Mouse (Mus musculus) heart, embryonic 11.5 days (tissue): ENCODE measurements at regions not wholly inside any gene's neighbourhood (a gene's known extent, or its start where the extent isn't known, plus 50 kb on each side); places are given as distances from the start of the nearest gene placed in this dataset.

Source experiments
- ATAC-seq: fragments of 200-750 bp; cut with Nextera tagmentation; replicated peaks from 2 replicates; pipeline ENCODE4 v1.8.0; 2017; ENCODE audit warnings: moderate library complexity; ENCODE audit not compliant: insufficient number of reproducible peaks, low FRiP score, low TSS enrichment
- H3K27ac ChIP-seq: fragments of 300-500 bp; sonication (generic); 2 replicates; pipeline ENCODE4 v1.5.1; 2014; ENCODE audit warnings: mild to moderate bottlenecking, low read depth, low read length
- H3K27me3 ChIP-seq: fragments of 300-500 bp; sonication (generic); 2 replicates; pipeline ENCODE4 v1.6.1; 2014; ENCODE audit warnings: mild to moderate bottlenecking, low read length, mixed read lengths; ENCODE audit not compliant: control insufficient read depth, insufficient read depth
- H3K36me3 ChIP-seq: fragments of 300-500 bp; sonication (generic); 2 replicates; pipeline ENCODE4 v1.6.1; 2014; ENCODE audit warnings: mild to moderate bottlenecking, low read length, moderate library complexity, mixed read lengths; ENCODE audit not compliant: control insufficient read depth, insufficient read depth
- H3K4me1 ChIP-seq: fragments of 300-500 bp; sonication (generic); 2 replicates; pipeline ENCODE4 v1.6.1; 2014; ENCODE audit warnings: low read length; ENCODE audit not compliant: control insufficient read depth, insufficient read depth
- H3K4me2 ChIP-seq: fragments of 300-500 bp; sonication (generic); 2 replicates; pipeline ENCODE4 v1.6.1; 2014; ENCODE audit warnings: mild to moderate bottlenecking, moderate library complexity
- H3K4me3 ChIP-seq: fragments of 300-500 bp; sonication (generic); 2 replicates; pipeline ENCODE4 v1.5.1; 2014; ENCODE audit warnings: low read depth, low read length
- H3K9ac ChIP-seq: fragments of 300-500 bp; sonication (generic); 2 replicates; pipeline ENCODE4 v1.6.1; 2014; ENCODE audit warnings: mild to moderate bottlenecking, low read depth, low read length, moderate library complexity
- H3K9me3 ChIP-seq: fragments of 300-500 bp; sonication (generic); replicated peaks from 2 replicates; pipeline ENCODE4 v1.6.1; 2016; ENCODE audit warnings: low read length; ENCODE audit not compliant: control insufficient read depth
- WGBS: fragments of 180-500 bp; shearing (Covaris S2); extraction: QIAGEN DNeasy Blood & Tissue Kit; methylation state at CpG from one replicate; pipeline ENCODE4 v1.1.7; 2014; ENCODE audit not compliant: insufficient replicate concordance; 5-methylcytosine and 5-hydroxymethylcytosine counted together

- 66% methylated on average over 15 of the region's 15 CpGs for WGBS
- H3K4me1 ChIP-seq, result no peaks in the 10 kb centered on the region
- H3K36me3 ChIP-seq, result no peaks in the 10 kb centered on the region
- no peak overlapping the region for H3K27ac ChIP-seq
- H3K4me2 ChIP-seq, result no peak overlapping the region
- no peak for ATAC-seq
- H3K9ac ChIP-seq, result no peak overlapping the region
- no peak overlapping the region for H3K4me3 ChIP-seq
- no peaks in the 10 kb centered on the region for H3K9me3 ChIP-seq
- H3K27me3 ChIP-seq, result no peaks in the 10 kb centered on the region
These were observed 155.6 kb downstream of the Arrdc4 start for GRCm38 (mm10) chr7:68593344-68594016.

- no peaks in the 10 kb centered on the region for H3K4me1 ChIP-seq
- no peak overlapping the region for H3K4me2 ChIP-seq
- no peak overlapping the region for H3K9ac ChIP-seq
- H3K36me3 ChIP-seq, result no peaks in the 10 kb centered on the region
- no peak for ATAC-seq
- H3K9me3 ChIP-seq, result no peaks in the 10 kb centered on the region
- H3K27ac ChIP-seq, result no peak overlapping the region
- H3K27me3 ChIP-seq, result peaks cover 5% of the 10 kb centered on the region; the same call in 1 of the 2 replicates
- WGBS, result 82% methylated on average over 13 of the region's 13 CpGs
- H3K4me3 ChIP-seq, result no peak overlapping the region
These were observed 166.3 kb downstream of the Arrdc4 start for GRCm38 (mm10) chr7:68582540-68583325.

- WGBS, result 35% methylated on average over 4 of the region's 4 CpGs
- H3K4me2 ChIP-seq, result no peak overlapping the region
These were observed 168.4 kb downstream of the Arrdc4 start for GRCm38 (mm10) chr7:68580650-68581049.

GRCm38 (mm10) chr7:68579666-68580065 is 169.4 kb downstream of the Arrdc4 start:
- 0 out of 2 replicates have a peak overlapping the region, but pooled peaks have one; percentile 19 for H3K4me3 ChIP-seq
- no peaks in the 10 kb centered on the region for H3K4me1 ChIP-seq
- H3K4me2 ChIP-seq, result peak overlapping the region; percentile 52
- ATAC-seq, result no peak
- WGBS, result 14% methylated on average over 10 of the region's 10 CpGs
- no peaks in the 10 kb centered on the region for H3K36me3 ChIP-seq
- H3K9me3 ChIP-seq, result no peaks in the 10 kb centered on the region
- no peak overlapping the region for H3K9ac ChIP-seq
- H3K27me3 ChIP-seq, result peaks cover 5% of the 10 kb centered on the region; the same call in 1 of the 2 replicates
- H3K27ac ChIP-seq, result no peak overlapping the region

More at GRCm38 (mm10) chr7:68580650-68581049, 168.4 kb downstream of the Arrdc4 start:
- H3K4me1 ChIP-seq, result no peaks in the 10 kb centered on the region
- no peak overlapping the region for H3K27ac ChIP-seq
- H3K4me3 ChIP-seq, result no peak overlapping the region
- no peaks in the 10 kb centered on the region for H3K9me3 ChIP-seq
- no peak for ATAC-seq
- no peak overlapping the region for H3K9ac ChIP-seq
- H3K36me3 ChIP-seq, result no peaks in the 10 kb centered on the region
- peaks cover 5% of the 10 kb centered on the region; the same call in 1 of the 2 replicates for H3K27me3 ChIP-seq

- no peak overlapping the region for H3K27ac ChIP-seq
- H3K9ac ChIP-seq, result no peak overlapping the region
- 40% methylated on average over 8 of the region's 8 CpGs for WGBS
- ATAC-seq, result no peak
- no peaks in the 10 kb centered on the region for H3K36me3 ChIP-seq
- no peaks in the 10 kb centered on the region for H3K4me1 ChIP-seq
- H3K9me3 ChIP-seq, result no peaks in the 10 kb centered on the region
- H3K27me3 ChIP-seq, result peaks cover 5% of the 10 kb centered on the region; the same call in 1 of the 2 replicates
- H3K4me2 ChIP-seq, result no peak overlapping the region
- H3K4me3 ChIP-seq, result no peak overlapping the region
These were observed 169.8 kb downstream of the Arrdc4 start for GRCm38 (mm10) chr7:68579216-68579615.

GRCm38 (mm10) chr7:68571315-68571714 is 177.7 kb downstream of the Arrdc4 start:
- ATAC-seq, result no peak
- Histone ChIP-seq H3K36me3 (no peaks in the 10 kb centered on the region), H3K4me3 (no peak overlapping the region), H3K9ac (no peak overlapping the region), H3K27ac (no peak overlapping the region), H3K4me1 (0 out of 2 replicates have a peak, but pooled peaks cover 3% of the 10 kb centered on the region), H3K27me3 (no peaks in the 10 kb centered on the region), H3K4me2 (no peak overlapping the region), H3K9me3 (no peaks in the 10 kb centered on the region)
- WGBS, result 45% methylated on average over 4 of the region's 4 CpGs

- no peaks in the 10 kb centered on the region for H3K36me3 ChIP-seq
- no peak for ATAC-seq
- 0 out of 2 replicates have a peak, but pooled peaks cover 3% of the 10 kb centered on the region for H3K4me1 ChIP-seq
- no peak overlapping the region for H3K9ac ChIP-seq
- no peak overlapping the region for H3K27ac ChIP-seq
- H3K27me3 ChIP-seq, result no peaks in the 10 kb centered on the region
- H3K4me2 ChIP-seq, result no peak overlapping the region
- 82% methylated on average over 9 of the region's 9 CpGs for WGBS
- H3K9me3 ChIP-seq, result no peaks in the 10 kb centered on the region
- no peak overlapping the region for H3K4me3 ChIP-seq
These were observed 180.9 kb downstream of the Arrdc4 start for GRCm38 (mm10) chr7:68568127-68568510.

- ATAC-seq, result no peak
These were observed 181.5 kb downstream of the Arrdc4 start for GRCm38 (mm10) chr7:68567452-68568126.

More at GRCm38 (mm10) chr7:68567452-68568126, 181.5 kb downstream of the Arrdc4 start:
- H3K27ac ChIP-seq, result no peak overlapping the region
- no peaks in the 10 kb centered on the region for H3K9me3 ChIP-seq
- H3K9ac ChIP-seq, result no peak overlapping the region
- H3K4me3 ChIP-seq, result no peak overlapping the region
- WGBS, result 76% methylated on average over 3 of the region's 3 CpGs
- H3K4me1 ChIP-seq, result 0 out of 2 replicates have a peak, but pooled peaks cover 3% of the 10 kb centered on the region
- no peaks in the 10 kb centered on the region for H3K27me3 ChIP-seq
- H3K4me2 ChIP-seq, result no peak overlapping the region
- H3K36me3 ChIP-seq, result no peaks in the 10 kb centered on the region
